Mouse (Mus musculus): ENCODE measurements around the gene Abcc9. TPM values are rescaled to one million over a fixed set of nuclear protein-coding genes. Genes with fewer than 3 reads are reported as not detected.
A peak's percentile ranks its signal among the peaks of the same experiment; 100 is the strongest.
"Not testable (repeated sequence)": the region's sequence is repeated elsewhere in the genome, so short reads cannot be mapped to it uniquely, and the experiment has no call there.

Abcc9 gene
- polyA plus RNA-seq, 1 experiment from 2014 or later = 10.0 TPM

- Histone ChIP-seq H3K9ac (0 out of 2 replicates have a peak overlapping the region, but pooled peaks have one; percentile 23), H3K36me3 (no peaks in the 10 kb centered on the region), H3K4me3 (replicated peaks) (peak overlapping the region; percentile 23; the same call in 1 of the 2 replicates), H3K4me2 (replicated peaks) (peak overlapping the region; percentile 78), H3K27ac (peak overlapping the region; percentile 23; the same call in 1 of the 2 replicates), H3K9me3 (no peaks in the 10 kb centered on the region), H3K4me1 (replicated peaks) (peaks cover 6% of the 10 kb centered on the region; the same call in 1 of the 2 replicates), H3K27me3 (replicated peaks) (no peaks in the 10 kb centered on the region)
- WGBS = 45% methylated on average over 8 of the region's 8 CpGs
- ATAC-seq = no peak; the same call in 1 of the 2 replicates
Measured at GRCm38 (mm10) chr6:142700753-142701152, 1.4 kb downstream of the Abcc9 start.

GRCm38 (mm10) chr6:142692085-142692484, 10.0 kb downstream of the Abcc9 start:
- ATAC-seq = no peak
- Histone ChIP-seq H3K4me3 (replicated peaks) (no peak overlapping the region), H3K27ac (no peak overlapping the region), H3K4me1 (replicated peaks) (no peaks in the 10 kb centered on the region), H3K27me3 (replicated peaks) (no peaks in the 10 kb centered on the region), H3K36me3 (no peaks in the 10 kb centered on the region), H3K4me2 (replicated peaks) (no peak overlapping the region), H3K9ac (no peak overlapping the region), H3K9me3 (no peaks in the 10 kb centered on the region)
- WGBS = 74% methylated on average over 5 of the region's 5 CpGs

GRCm38 (mm10) chr6:142689673-142690072, 12.4 kb downstream of the Abcc9 start:
- no peak overlapping the region for H3K27ac ChIP-seq
- no peaks in the 10 kb centered on the region for H3K4me1 ChIP-seq (replicated peaks)
- no peak for ATAC-seq
- H3K27me3 ChIP-seq (replicated peaks) = no peaks in the 10 kb centered on the region
- H3K4me3 ChIP-seq (replicated peaks) = no peak overlapping the region
- no peak overlapping the region for H3K9ac ChIP-seq
- no peaks in the 10 kb centered on the region for H3K36me3 ChIP-seq
- WGBS = 75% methylated on average over 11 of the region's 11 CpGs
- H3K4me2 ChIP-seq (replicated peaks) = no peak overlapping the region
- H3K9me3 ChIP-seq = no peaks in the 10 kb centered on the region

DNA sequence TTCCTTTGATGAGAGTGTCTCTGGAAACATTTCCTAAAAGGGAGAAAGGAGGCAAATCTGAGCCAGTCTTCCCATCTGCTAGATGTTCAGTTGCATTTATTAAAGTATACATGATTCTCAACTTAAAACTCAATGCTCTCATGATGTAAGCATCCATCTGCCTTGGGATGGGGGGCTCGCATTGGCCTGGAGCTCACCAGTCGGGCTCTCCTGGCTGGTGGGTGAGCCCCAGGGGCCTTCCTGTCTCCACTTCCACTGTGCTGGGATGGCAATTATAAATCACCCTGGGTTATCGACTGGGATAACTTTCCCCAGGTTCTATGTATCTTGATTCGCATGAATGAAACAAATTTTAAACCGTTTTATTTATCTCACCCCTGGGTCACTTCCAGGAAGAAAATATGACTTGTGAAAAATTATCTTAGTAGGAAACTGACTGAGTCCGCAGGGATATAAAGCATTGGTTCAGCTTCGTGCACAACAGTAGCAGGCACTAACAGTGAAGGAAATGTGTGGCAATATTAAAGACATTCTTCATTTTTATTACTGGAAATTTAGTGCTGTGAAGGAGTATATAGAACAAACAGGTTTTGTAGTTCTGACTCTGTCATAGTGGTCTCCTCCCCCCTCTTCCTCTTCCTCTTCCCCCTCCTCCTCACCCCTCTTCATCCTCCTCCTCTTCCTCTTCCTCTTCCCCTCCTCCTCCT, 19.0 kb downstream of the Abcc9 start:
- ATAC-seq = 0 out of 2 replicates have a peak, but pooled peaks have one; percentile 25

GRCm38 (mm10) chr6:142670021-142670420, 32.1 kb downstream of the Abcc9 start:
- Histone ChIP-seq H3K4me1 (replicated peaks) (no peaks in the 10 kb centered on the region), H3K9me3 (no peaks in the 10 kb centered on the region), H3K27me3 (replicated peaks) (no peaks in the 10 kb centered on the region), H3K9ac (no peak overlapping the region), H3K4me3 (replicated peaks) (no peak overlapping the region), H3K27ac (no peak overlapping the region), H3K36me3 (no peaks in the 10 kb centered on the region; the same call in 1 of the 2 replicates), H3K4me2 (replicated peaks) (no peak overlapping the region)
- WGBS = 73% methylated on average over 2 of the region's 2 CpGs
- ATAC-seq = no peak

More for the DNA sequence above, 19.0 kb downstream of the Abcc9 start:
- H3K4me3 ChIP-seq (replicated peaks) = no peak overlapping the region
- no peaks in the 10 kb centered on the region for H3K36me3 ChIP-seq
- no peak overlapping the region for H3K27ac ChIP-seq
- H3K4me2 ChIP-seq (replicated peaks) = no peak overlapping the region
- H3K27me3 ChIP-seq (replicated peaks) = no peaks in the 10 kb centered on the region
- WGBS = 64% methylated on average over 7 of the region's 7 CpGs
- no peak overlapping the region for H3K9ac ChIP-seq
- 0 out of 2 replicates have a peak, but pooled peaks cover 2% of the 10 kb centered on the region for H3K4me1 ChIP-seq (replicated peaks)
- no peaks in the 10 kb centered on the region for H3K9me3 ChIP-seq

- H3K27ac ChIP-seq = no peak overlapping the region
- no peaks in the 10 kb centered on the region for H3K27me3 ChIP-seq (replicated peaks)
- no peak for ATAC-seq
- no peak overlapping the region for H3K4me3 ChIP-seq (replicated peaks)
- no peak overlapping the region for H3K9ac ChIP-seq
- no peak overlapping the region for H3K4me2 ChIP-seq (replicated peaks)
- H3K4me1 ChIP-seq (replicated peaks) = no peaks in the 10 kb centered on the region
- no peaks in the 10 kb centered on the region; the same call in 1 of the 2 replicates for H3K36me3 ChIP-seq
- whole genome bisulfite sequencing = 94% methylated on average over 6 of the region's 6 CpGs
- no peaks in the 10 kb centered on the region for H3K9me3 ChIP-seq
Measured at GRCm38 (mm10) chr6:142669343-142669742, 32.8 kb downstream of the Abcc9 start.

GRCm38 (mm10) chr6:142668831-142669230, 33.3 kb downstream of the Abcc9 start:
- Histone ChIP-seq H3K4me1 (replicated peaks) (no peaks in the 10 kb centered on the region), H3K9ac (no peak overlapping the region), H3K36me3 (no peaks in the 10 kb centered on the region; the same call in 1 of the 2 replicates), H3K9me3 (no peaks in the 10 kb centered on the region), H3K27ac (0 out of 2 replicates have a peak overlapping the region, but pooled peaks have one; percentile 29), H3K27me3 (replicated peaks) (no peaks in the 10 kb centered on the region), H3K4me2 (replicated peaks) (no peak overlapping the region), H3K4me3 (replicated peaks) (no peak overlapping the region)
- whole genome bisulfite sequencing = 61% methylated on average over 6 of the region's 6 CpGs
- no peak for ATAC-seq

DNA sequence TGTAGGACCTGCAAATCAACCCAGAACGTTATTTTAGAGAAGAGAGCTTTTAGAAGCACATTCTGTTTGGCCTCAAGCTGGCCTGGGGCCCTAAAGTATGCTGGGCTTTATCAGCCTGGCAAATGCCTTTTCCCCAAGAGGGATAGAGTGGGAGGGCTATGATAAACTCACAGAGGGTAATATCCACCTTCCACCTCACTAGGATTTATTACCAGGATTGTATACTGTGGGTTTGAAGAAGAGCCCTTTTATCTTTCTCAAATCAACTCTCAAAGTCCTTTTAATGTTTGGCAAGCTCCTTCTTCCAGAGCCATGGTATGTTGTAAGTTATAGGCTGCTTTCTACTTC, 33.7 kb downstream of the Abcc9 start:
- WGBS = 31% methylated on average over 1 of the region's 1 CpGs
- H3K4me2 ChIP-seq (replicated peaks) = no peak overlapping the region
- no peaks in the 10 kb centered on the region for H3K4me1 ChIP-seq (replicated peaks)
- no peaks in the 10 kb centered on the region for H3K27me3 ChIP-seq (replicated peaks)
- H3K9me3 ChIP-seq = no peaks in the 10 kb centered on the region
- 0 out of 2 replicates have a peak, but pooled peaks have one; percentile 53 for ATAC-seq
- H3K9ac ChIP-seq = no peak overlapping the region
- no peak overlapping the region for H3K4me3 ChIP-seq (replicated peaks)
- no peaks in the 10 kb centered on the region; the same call in 1 of the 2 replicates for H3K36me3 ChIP-seq
- H3K27ac ChIP-seq = 0 out of 2 replicates have a peak overlapping the region, but pooled peaks have one; percentile 4

DNA sequence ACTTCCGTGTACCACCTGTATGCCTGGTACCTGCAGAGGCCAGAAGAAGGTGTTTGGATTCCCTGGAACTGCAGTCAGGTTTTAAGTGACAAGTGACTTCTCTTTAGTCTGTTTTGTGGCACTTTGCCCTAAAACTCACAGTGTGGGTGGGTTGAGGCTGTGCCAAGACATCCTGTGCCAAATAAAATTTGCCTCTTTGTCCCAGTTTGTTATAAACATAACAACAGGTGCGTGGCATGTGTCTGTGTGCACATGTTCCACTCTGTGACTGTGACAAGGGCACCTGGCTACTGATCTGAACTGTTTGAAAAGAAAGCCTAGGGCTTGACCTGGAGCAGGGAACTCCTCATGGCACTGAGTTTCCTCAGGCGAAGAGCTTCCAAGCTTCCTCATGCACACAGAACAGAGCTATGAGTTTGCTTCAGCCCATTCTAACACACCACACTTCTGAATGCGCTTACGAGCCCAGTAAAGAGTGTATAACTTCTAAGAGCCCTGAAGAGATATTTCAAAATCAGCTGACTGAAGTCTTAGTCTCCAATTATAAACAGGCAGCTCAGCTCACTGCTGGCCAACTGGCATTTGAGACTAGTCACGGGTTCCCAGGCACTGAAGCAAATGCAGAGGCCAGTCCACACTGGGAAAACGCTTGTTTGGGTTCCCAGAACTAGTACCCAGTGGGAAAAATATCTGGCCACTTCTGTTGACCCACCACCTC, 34.3 kb downstream of the Abcc9 start:
- Histone ChIP-seq H3K27ac (0 out of 2 replicates have a peak overlapping the region, but pooled peaks have one; percentile 4), H3K9ac (no peak overlapping the region), H3K27me3 (replicated peaks) (no peaks in the 10 kb centered on the region), H3K9me3 (no peaks in the 10 kb centered on the region), H3K4me2 (replicated peaks) (no peak overlapping the region), H3K4me3 (replicated peaks) (no peak overlapping the region), H3K36me3 (no peaks in the 10 kb centered on the region), H3K4me1 (replicated peaks) (no peaks in the 10 kb centered on the region)
- 0 out of 2 replicates have a peak, but pooled peaks have one; percentile 25 for ATAC-seq
- WGBS = 72% methylated on average over 7 of the region's 7 CpGs

GRCm38 (mm10) chr6:142662056-142662455, 40.1 kb downstream of the Abcc9 start:
- not testable (repeated sequence) for ATAC-seq

GRCm38 (mm10) chr6:142659038-142659437, 43.1 kb downstream of the Abcc9 start:
- no peak overlapping the region for H3K9ac ChIP-seq
- no peaks in the 10 kb centered on the region for H3K9me3 ChIP-seq
- no peaks in the 10 kb centered on the region for H3K36me3 ChIP-seq
- no peaks in the 10 kb centered on the region for H3K4me1 ChIP-seq (replicated peaks)
- no peaks in the 10 kb centered on the region for H3K27me3 ChIP-seq (replicated peaks)
- no peak overlapping the region for H3K27ac ChIP-seq
- H3K4me2 ChIP-seq (replicated peaks) = no peak overlapping the region
- 72% methylated on average over 5 of the region's 5 CpGs for WGBS
- H3K4me3 ChIP-seq (replicated peaks) = no peak overlapping the region
- no peak for ATAC-seq

More at GRCm38 (mm10) chr6:142662056-142662455, 40.1 kb downstream of the Abcc9 start:
- not testable (repeated sequence) for H3K4me2 ChIP-seq (replicated peaks); H3K36me3 ChIP-seq; H3K27me3 ChIP-seq (replicated peaks); H3K27ac ChIP-seq; H3K9me3 ChIP-seq; H3K4me1 ChIP-seq (replicated peaks); H3K9ac ChIP-seq; H3K4me3 ChIP-seq (replicated peaks)
- WGBS = 85% methylated on average over 3 of the region's 3 CpGs

DNA sequence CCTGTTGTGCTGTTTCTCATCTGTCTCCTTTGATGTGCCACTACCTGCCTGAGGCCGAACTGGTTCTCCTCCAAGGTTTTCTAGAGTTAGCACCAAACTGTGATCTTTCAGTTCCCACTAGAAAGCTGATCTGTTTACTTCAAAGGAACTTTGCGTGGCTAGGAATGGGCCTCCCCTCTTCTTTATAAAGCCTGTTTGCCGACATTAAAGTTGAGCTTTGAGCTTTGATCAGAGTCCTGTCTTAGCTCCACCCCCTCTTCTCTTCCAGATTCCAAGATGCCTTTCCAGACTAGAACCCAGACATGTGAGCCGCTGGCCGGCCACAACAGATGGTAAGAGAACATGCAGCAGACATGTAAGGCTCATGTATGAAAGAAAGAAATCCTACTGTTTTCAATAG, 47.6 kb downstream of the Abcc9 start:
- Histone ChIP-seq H3K9me3 (no peaks in the 10 kb centered on the region), H3K27ac (no peak overlapping the region), H3K4me2 (replicated peaks) (no peak overlapping the region), H3K4me1 (replicated peaks) (no peaks in the 10 kb centered on the region), H3K27me3 (replicated peaks) (no peaks in the 10 kb centered on the region), H3K36me3 (no peaks in the 10 kb centered on the region), H3K9ac (no peak overlapping the region), H3K4me3 (replicated peaks) (no peak overlapping the region)
- peak; percentile 53 for ATAC-seq
- 35% methylated on average over 5 of the region's 5 CpGs for WGBS

Measured in intestine, embryonic 15.5 days (tissue).